Mouse (Mus musculus): ENCODE measurements at regions not wholly inside any gene's neighbourhood (a gene's known extent, or its start where the extent isn't known, plus 50 kb on each side); places are given as distances from the start of the nearest gene placed in this dataset.

DNA sequence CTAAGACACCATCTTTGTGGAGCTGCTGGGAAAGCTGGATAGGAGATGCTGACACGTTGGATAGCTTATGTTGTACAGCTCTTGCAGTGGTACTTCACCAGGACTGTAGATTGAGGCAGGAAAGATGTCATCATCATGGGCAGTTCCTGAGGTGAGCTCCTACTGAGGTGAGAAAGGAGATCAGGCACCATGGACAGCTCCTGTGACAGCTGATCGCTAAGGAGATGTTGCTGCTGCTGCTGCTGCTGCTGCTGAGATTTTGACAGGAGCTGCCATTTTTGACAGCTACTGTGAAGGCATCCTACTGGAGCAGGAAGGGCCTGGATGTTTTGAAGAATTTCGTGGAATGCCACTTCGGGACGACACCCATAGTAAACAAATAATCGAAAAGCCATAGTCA, 152.6 kb downstream of the Adam29 start:
- in situ Hi-C loops (cut with MboI, MseI) = no loop called here

DNA sequence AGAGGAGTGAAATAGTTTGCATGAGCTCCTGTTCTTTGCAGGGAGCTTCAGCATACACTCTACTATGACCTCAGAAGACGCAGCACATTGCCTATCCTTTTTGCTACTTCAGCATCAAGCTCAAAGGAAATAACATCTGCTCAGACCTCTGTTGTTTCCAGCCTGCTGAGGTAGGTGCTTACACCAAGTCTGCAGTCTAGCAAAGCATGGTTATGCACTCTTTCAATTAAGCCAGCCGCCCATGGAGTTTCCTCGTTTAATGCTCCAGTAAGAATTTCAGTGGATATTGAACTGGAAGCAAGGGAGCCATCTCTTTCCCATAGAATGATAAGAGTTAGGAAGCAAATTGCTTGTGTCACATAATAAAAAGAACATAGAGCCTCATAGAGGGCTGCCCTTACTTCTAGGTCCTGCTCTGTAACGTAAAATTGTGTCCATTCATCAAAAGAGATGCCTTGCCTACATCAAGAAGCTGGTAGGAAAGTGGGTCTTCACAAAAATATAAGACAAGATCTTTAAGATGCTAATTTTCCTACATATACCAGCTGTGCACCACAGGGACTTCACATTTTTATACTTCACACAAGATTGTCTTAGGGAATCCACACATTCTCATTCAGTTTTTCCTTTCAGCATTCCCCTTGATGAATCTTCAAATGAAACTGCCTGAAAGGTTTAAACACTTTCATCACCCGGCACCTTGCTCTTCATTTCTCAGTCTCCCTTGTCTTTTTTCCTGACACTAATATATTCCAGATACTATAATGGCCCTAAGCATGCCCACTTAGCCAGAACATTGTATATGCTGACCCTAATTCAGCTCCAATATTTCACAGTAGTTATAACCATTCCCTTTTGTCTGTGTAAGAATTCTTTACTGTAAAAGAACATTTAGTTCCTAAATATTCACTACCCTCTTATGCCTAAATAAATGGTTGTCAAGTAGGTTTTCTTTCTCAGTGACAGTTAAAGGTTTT, 182.2 kb downstream of the Adam29 start:
- in situ Hi-C loops (cut with MboI, MseI) = no loop called here

- in situ Hi-C loops (cut with MboI, MseI) = no loop called here
Observed at GRCm38 (mm10) chr8:55691791-55692190, 215.0 kb downstream of the Adam29 start.

- in situ Hi-C loops (cut with MboI, MseI) = no loop called here
Observed at GRCm38 (mm10) chr8:55680436-55680835, 226.3 kb downstream of the Adam29 start.

DNA sequence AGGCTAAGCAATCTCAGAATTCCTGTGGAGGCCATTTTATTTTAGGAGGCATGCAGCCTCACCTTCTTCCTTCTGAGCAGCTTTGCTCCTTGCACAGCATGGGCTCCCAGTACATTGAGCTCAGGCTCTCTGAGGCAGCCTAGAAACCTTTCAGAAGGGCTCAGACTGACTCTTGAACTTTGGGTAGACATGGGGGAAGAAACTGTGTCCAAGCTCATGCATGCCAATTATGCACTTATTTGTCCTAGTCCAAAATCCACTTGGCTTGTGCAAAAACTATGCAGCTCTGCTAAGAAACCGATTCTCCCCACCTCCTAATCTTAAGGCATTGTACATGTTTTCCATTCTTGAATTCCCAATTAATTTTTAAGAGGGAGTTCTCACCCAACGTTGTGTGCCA, 268.0 kb downstream of the Adam29 start:
- in situ Hi-C loops (cut with MboI, MseI) = no loop called here

DNA sequence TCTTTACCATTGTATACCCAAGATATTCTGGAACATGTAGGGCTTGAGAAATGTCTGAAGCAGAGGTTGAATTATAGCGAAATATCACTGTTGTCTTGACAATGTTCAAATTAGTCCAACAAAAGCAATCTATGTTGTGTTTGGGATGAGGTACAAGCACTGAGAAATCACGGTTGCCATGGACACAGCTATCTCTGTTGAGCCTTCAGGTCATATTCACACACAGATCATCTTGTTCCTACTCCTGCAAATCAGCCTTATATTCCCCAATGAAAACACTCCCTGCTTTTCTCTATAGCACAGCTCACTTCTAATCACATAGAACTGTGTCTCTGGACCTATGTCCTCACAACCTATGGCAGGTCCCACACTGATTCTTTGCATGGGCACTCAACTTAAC, 284.3 kb downstream of the Adam29 start:
- in situ Hi-C loops (cut with MboI, MseI) = loop anchor here (25.0 kb wide), 1 partner anchor 510 kb away; no protein-coding TSS in a partner anchor

Measured in regulatory T cell (primary cell).